Mouse (Mus musculus) liver, embryonic 18 days (tissue): ENCODE data around the gene Vav3. TPM values are rescaled to one million over a fixed set of nuclear protein-coding genes. Genes with fewer than 3 reads are reported as not detected.

Experiments
- polyA plus RNA-seq: library from polyadenylated mRNA; depleted of rRNA; stranded (reverse); fragments of >200 nt; gene quantifications from 2 replicates; pipeline ENCODE4 v1.2.3, GENCODE M21; 2012; rRNA removed

The Vav3 gene
- 1.5 and 1.6 TPM in 2 replicates for polyA plus RNA-seq

GRCm38 (mm10) chr3:109340274-109341070 lies at the start of gene Vav3:
Vav3 (plus strand) TSS chr3:109340653.

Other genes starting within 250 kb of the Vav3 start
- gene Slc25a24, start 217.5 kb upstream of the Vav3 start, polyA plus RNA-seq, result 3.7 and 4.2 TPM in 2 replicates